Mouse (Mus musculus) ovary, adult 18-20 months (tissue): ENCODE measurements at regions not wholly inside any gene's neighbourhood (a gene's known extent, or its start where the extent isn't known, plus 50 kb on each side); places are given as distances from the start of the nearest gene placed in this dataset.

Experiments used
- DNase-seq: peaks from one replicate; pipeline ENCODE4 v3.0.0; 2022; ENCODE audit warnings: low spot score, mixed read lengths

GRCm38 (mm10) chr8:26811533-26812236 lies 165.4 kb upstream of the Zfp703 start:
- DNase-seq: no peak

DNA sequence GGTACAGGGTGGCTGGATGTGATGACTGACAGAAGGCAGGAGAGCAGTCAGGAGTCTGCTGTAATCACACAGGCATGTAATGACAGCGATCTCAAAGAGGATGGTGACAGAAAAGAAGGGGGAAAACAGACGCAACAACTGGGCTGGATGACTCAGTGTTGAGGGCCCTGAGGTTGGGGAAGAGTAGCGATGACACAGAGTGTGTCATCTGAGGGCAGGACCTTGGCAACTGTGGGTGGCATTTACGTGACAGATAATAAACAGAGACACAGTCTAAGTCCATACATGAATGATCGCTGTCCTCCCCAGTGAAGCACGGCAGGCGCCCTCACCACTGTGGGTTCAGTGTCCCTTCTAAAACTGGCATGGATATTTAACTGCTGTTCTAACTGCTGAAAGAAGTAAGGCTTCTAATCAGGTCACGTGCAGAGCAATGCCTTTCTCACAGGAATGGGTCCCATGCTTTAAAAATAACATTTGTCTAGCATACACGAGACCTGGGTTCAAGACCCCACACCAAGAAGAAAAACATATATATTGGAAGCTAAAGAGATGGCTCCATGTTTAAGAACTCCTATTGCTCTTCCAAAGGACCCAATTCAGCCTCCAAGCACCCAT lies 163.8 kb upstream of the Zfp703 start:
- no peak for DNase-seq

- no peak for DNase-seq
These were observed 162.0 kb upstream of the Zfp703 start for GRCm38 (mm10) chr8:26815020-26815584.

- no peak for DNase-seq
These were observed 160.1 kb upstream of the Zfp703 start for GRCm38 (mm10) chr8:26816977-26817376.

DNA sequence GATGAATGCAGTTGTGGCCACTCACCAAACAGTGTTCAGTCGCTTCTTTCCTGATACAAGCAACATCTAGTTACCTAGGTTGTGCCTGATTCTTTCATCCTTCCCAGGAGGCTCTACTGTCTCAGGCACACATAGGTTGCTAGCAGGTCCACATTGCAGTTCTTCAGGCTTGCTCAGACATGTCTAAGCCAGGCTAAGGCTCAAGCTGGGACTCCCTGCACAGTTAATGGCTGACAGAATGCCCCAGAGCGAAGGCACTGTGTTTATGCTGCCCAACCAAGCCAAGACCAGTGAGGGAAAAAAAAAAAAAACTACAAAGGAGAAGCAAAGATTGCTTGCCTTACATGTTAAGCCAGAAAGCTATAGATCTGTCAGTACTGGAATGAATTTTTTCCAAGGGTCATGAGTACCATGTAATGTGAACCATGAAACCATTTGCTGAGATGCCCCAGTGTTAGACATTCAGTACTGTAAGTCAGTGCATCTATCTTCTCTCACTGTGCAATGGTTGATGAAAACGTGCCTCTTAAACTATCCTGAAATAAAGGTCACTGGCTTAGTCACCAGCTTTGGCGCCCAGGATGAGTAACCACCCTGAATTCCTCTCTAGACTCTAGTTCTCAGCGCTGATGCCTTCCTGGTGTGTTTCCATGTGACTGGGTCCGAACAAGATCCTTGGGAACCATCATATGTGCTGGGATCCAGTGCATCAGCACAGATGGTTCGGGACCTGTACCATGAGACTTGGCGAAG lies 152.8 kb upstream of the Zfp703 start:
- no peak for DNase-seq

- no peak for DNase-seq
These were observed 148.7 kb upstream of the Zfp703 start for GRCm38 (mm10) chr8:26828311-26828909.

DNA sequence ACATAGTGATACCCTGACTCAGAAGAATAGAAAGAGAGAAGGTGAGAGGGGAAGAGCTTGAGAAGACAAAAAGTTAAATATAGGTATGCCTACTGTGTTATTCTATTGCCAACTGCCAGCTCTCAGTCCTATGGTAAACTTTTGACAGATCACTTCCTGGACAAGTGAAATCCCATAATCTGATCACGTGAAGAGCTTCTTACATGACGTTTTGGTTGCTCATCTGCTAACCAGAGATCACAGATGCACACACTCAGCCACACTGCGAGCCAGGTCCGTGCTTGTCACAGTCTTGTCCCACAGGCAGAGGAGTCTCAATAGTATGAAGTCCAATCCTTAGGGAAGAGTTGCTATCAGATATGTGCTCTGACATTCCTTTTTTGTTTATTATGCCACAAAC lies 147.8 kb upstream of the Zfp703 start:
- DNase-seq: no peak

GRCm38 (mm10) chr8:26831148-26831547 lies 146.0 kb upstream of the Zfp703 start:
- no peak for DNase-seq

DNA sequence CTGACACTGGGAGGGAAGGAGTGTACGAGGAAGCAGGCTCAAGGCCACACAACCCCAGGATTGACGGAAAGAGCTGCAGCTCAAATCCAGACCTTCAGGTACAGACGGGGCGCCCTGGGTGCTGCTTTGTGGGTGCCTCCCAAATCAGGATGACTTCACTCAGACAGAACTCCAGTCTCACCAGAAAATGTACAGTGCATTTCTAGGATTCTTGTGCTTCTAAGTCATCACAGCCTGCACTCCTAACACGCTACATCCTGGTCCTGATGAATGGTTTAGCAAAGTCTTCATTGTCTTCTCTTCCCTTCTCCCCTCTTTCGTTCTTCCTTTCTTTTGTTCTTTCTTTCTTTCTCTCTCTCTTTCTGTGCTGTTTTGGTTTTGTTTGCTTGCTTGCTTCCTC lies 145.3 kb upstream of the Zfp703 start:
- DNase-seq: no peak

DNA sequence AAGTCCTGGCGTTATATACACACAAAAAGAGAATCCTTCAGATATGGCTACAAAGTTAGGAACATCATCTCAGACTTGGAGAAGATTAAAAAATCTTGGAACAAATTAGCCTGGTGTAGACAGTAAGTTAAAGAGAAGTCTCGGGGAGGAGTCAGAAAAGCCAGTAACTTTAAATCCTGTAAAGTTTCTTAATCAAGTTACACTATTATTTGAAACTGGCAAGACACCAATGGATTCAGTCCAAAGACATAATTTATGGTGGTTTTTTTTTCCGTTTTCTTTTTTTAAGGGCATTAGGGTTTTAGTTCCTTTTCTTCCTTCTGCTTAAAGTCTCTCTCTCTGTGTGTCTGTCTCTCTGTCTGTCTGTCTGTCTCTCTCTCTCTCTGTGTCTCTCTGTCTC lies 144.6 kb upstream of the Zfp703 start:
- no peak for DNase-seq

DNA sequence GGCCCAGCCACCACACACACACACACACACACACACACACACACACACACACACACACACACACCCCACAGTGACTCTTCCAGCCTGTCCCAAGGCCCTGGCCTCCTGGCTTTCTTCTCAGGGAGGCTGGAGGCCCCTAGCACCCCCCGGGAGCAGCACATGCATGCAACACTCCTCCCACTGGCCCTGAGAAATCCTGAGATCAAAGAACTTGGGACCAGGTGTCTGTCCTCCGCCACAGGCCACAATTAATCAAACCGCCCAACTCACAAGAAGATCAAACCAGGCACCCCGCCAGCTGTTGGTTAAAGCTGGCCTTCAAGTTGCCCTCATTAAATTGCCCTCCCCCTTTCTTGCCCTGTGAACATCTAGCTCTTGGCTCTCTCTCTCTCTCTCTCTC lies 143.8 kb upstream of the Zfp703 start:
- DNase-seq: peak; percentile 85

GRCm38 (mm10) chr8:26833784-26834183 lies 143.3 kb upstream of the Zfp703 start:
- DNase-seq: no peak

- DNase-seq: no peak
These were observed 142.5 kb upstream of the Zfp703 start for GRCm38 (mm10) chr8:26834604-26835003.

DNA sequence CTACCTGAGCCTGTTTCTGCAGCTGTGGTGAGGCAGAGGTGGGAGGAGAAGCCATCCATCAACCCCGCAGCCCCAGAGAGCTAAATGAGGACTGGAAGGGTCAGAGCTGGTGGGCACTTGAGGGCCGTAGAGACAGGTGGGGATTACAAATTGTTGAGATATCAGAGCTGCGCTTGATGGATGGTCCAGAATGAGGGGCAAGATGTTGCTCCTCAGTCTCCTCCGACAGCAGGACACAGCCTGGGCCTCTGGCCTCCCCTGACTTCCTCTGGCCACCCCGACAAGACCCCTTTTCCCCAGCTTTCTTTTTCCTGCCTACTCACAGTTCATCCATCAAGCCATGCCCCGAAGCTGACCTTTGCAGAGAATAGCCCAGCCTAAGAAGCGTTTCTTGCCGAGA lies 142.0 kb upstream of the Zfp703 start:
- no peak for DNase-seq

DNA sequence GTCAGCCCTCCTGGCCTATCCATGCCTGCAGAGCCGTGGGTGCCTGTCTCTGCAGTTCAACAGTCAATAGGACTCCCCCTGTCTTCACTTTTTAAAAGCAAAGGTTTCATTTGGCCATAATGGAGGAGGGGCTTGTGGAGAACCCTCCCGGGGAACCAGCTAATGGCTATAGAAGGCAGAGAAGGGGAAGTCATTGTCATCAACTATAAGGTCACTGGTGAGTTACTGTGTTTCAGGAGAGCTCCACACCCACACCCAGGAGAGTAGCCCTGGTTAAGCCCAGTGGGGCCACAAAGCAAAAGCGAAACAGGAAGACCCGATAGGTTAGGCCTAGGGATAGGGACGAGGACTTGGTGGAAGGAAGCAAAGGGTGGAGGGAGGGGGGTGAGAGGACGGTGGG lies 141.5 kb upstream of the Zfp703 start:
- no peak for DNase-seq

GRCm38 (mm10) chr8:26836552-26836951 lies 140.6 kb upstream of the Zfp703 start:
- DNase-seq: no peak

GRCm38 (mm10) chr8:26840286-26840685 lies 136.8 kb upstream of the Zfp703 start:
- no peak for DNase-seq

DNA sequence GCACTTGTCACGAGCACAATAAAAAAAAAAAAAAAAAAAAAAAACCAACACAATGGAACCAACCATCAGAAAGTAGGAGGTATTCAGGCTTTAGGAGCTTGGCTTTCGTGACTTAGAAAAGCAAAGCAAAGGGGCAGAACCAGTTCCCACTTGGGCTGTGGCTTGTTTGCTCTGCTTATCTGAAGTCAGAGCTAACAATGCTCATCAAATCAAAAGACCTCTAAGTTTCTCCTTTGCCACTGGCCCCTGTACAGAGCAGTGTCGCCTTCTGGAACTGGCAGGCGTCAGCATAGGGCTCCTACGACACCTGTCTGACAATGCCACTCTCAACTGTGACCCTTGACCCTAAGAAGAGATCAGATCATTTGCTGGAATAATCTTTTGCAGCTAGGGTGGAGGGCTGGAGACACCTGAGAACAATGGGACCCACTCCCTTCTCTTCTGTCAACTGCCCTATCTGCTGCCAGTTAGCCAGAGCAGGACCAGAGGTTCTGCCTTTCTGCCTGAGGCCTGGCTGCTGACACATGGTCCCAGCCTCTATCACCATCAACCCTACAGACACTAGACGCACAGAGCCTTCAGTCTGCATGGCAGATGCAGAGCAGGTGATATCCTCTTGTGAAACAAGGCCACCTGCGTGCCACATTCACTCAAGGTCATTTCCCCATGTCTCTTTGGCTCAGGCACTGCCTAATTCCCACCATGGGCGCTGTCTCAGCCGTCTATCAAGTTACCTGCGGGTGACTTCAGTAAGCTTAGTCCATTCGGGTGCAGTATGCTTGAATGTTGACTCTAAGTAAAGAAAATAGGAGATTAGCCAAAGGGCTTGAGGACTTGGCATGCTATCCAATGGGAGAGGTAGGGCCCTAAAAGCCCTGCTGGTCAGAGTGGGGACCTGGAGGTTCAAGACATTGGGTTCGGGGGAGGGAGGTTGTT lies 136.1 kb upstream of the Zfp703 start:
- DNase-seq: no peak

DNA sequence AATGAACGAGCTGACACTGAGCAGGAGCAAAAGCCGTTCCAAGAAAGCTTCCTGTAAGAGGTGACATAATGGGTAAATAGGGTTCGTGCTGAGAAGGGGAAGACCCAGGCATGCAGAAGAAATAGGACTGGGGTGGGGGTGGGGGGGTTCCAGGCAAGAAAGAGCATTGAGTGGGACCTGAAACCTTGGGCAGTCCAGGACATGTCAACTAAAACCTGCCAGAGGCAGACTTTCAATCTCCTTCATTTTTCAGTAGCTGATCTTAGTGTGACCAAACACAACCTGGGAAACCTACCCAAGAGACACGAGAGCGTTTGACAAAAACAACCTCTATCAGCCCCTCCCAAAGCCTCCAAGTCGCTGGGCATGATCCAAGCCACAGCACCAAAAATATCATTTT lies 133.4 kb upstream of the Zfp703 start:
- no peak for DNase-seq

DNA sequence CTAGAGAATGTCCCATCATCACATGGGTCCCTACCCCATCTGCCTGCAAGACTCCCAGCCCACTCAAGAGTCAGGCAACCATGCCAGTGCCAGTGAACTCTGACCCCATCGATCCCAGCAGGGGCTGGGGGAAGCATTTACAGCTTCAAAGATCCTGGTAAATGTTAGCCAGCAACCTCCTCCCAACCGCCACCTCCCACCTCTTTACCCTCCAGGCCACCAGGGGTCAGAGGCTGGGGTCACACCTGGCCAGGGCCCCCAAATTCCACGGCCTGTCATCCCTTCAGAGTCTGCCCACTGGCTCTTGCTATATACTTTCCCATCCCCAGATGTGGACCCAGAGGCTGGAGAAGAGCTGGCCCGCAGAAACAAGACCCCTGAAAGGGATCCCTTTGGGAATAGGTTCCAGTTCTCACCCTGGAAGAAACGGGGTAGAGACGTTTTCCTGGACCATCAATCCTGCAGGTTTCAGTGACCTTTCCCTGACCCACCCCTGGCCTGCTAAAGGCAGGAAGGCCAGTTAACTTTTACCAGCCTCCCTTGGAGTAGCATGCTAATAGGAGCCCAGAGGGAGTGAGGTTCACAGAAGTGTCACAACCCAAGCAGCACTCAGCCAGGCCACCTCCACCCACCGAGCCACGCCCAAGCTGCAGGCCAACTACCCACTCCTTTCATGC lies 132.9 kb upstream of the Zfp703 start:
- DNase-seq: no peak

DNA sequence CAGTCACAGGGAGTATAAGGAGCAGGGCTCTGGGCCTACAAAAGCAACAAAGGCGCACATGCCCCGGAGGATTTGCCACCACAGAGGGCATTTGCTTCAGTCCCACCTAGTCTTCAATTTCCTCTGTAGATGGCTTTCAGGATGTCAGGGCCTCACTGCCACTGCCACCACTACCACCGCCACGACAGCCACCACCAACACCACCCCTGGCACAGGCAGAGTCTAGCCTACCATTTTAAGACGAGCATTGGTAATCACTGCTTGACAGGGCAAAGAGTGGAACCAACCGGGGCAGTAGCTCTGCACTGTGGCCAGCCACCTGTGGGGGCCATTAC lies 132.3 kb upstream of the Zfp703 start:
- DNase-seq: no peak
